Mouse (Mus musculus) hindbrain, embryonic 11.5 days (tissue): ENCODE data around the gene Adam33. TPM values are rescaled to one million over a fixed set of nuclear protein-coding genes. Genes with fewer than 3 reads are reported as not detected.

Experiments
- ATAC-seq: fragments of 200-750 bp; cut with Nextera tagmentation; 2 replicates; pipeline ENCODE4 v1.8.0; 2017; ENCODE audit warnings: mild to moderate bottlenecking, moderate TSS enrichment, moderate library complexity; ENCODE audit not compliant: low FRiP score
- DNase-seq: peaks from one replicate; pipeline ENCODE4 v3.0.0-alpha.2; 2015; ENCODE audit warnings: low spot score
- H3K27ac ChIP-seq: fragments of 300-500 bp; sonication (generic); 2 replicates; pipeline ENCODE4 v1.5.1; 2014; ENCODE audit warnings: mild to moderate bottlenecking, low read depth, low read length
- H3K27me3 ChIP-seq: fragments of 300-500 bp; sonication (generic); 2 replicates; pipeline ENCODE4 v1.6.1; 2014; ENCODE audit warnings: mild to moderate bottlenecking, low read length, moderate library complexity, mixed read lengths; ENCODE audit not compliant: control insufficient read depth, insufficient read depth
- H3K36me3 ChIP-seq: fragments of 300-500 bp; sonication (generic); 2 replicates; pipeline ENCODE4 v1.6.1; 2014; ENCODE audit warnings: mild to moderate bottlenecking, low read length, moderate library complexity, mixed read lengths; ENCODE audit not compliant: control insufficient read depth, insufficient read depth
- H3K4me1 ChIP-seq: fragments of 300-500 bp; sonication (generic); replicated peaks from 2 replicates; pipeline ENCODE4 v1.6.1; 2014; ENCODE audit warnings: low read length, mixed read lengths; ENCODE audit not compliant: control insufficient read depth, insufficient read depth
- H3K4me2 ChIP-seq: fragments of 300-500 bp; sonication (generic); replicated peaks from 2 replicates; pipeline ENCODE4 v1.6.1; 2014; ENCODE audit warnings: mild to moderate bottlenecking, low read depth, low read length
- H3K4me3 ChIP-seq: fragments of 300-500 bp; sonication (generic); 2 replicates; pipeline ENCODE4 v1.5.1; 2014; ENCODE audit warnings: low read depth, low read length
- H3K9ac ChIP-seq: fragments of 300-500 bp; sonication (generic); 2 replicates; pipeline ENCODE4 v1.6.1; 2014; ENCODE audit warnings: low read depth, low read length
- H3K9me3 ChIP-seq: fragments of 300-500 bp; sonication (generic); 2 replicates; pipeline ENCODE4 v1.6.1; 2016; ENCODE audit warnings: low read length; ENCODE audit not compliant: control insufficient read depth
- WGBS: fragments of 180-500 bp; shearing (Covaris S2); extraction: QIAGEN DNeasy Blood & Tissue Kit; methylation state at CpG from one replicate; pipeline ENCODE4 v1.1.7; 2014; 5-methylcytosine and 5-hydroxymethylcytosine counted together
- polyA plus RNA-seq: library from polyadenylated mRNA; unstranded; fragments of >200 nt; fragmentation: Nextera tagmentation; extraction: Ambion mirVana; gene quantifications from 2 replicates; pipeline ENCODE4 v1.2.1, GENCODE M21; 2014

Gene Adam33
- polyA plus RNA-seq, 1 experiment from 2014 or later, result 0.66 TPM

DNA sequence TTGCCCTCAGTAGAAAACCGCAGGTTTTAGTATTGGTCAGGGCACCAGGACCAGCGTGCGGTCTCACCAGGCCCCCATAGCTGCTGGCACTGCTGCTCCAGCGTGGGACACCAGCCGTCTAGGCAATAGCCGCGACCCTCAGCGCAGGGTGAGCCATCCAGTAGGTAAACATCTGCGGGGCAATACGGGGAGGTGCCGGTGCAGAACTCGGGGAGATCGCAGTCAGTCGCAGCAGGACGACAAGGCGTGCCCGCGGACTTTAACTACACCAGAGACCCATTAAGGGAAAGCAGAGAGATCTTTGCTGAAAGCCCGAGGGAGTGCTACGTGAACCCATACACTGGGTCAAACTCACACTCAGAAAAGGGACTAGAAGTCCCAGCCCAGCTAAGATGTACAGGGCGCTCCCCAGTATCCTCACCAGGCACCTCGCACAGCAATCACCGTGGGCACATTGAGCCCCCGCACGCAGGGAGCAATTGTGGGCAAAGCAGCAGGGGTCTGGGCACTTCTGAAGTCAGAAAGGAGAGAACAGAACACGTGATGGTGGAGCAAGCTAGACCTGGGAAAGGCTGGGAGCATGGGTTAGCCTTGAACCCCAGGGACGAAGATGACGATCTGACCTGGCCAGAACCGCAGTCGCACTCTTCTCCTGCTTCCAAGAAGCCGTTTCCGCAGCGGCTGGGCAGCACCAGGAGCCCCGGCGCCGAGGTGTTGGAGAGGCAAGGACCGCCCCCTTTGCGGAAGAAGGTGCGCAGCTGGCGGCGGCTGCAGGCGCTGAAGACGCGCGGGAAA lies 9.6 kb downstream of the Adam33 start:
- Histone ChIP-seq H3K9ac (no peak overlapping the region), H3K9me3 (no peaks in the 10 kb centered on the region), H3K4me2 (peak overlapping the region; percentile 43), H3K4me3 (peak overlapping the region; percentile 15), H3K27me3 (peaks cover 45% of the 10 kb centered on the region), H3K27ac (no peak overlapping the region), H3K36me3 (no peaks in the 10 kb centered on the region), H3K4me1 (peaks cover 5% of the 10 kb centered on the region)
- 1% methylated on average over 45 of the region's 45 CpGs for WGBS
- DNase-seq (peak; percentile 25), ATAC-seq (no peak)

DNA sequence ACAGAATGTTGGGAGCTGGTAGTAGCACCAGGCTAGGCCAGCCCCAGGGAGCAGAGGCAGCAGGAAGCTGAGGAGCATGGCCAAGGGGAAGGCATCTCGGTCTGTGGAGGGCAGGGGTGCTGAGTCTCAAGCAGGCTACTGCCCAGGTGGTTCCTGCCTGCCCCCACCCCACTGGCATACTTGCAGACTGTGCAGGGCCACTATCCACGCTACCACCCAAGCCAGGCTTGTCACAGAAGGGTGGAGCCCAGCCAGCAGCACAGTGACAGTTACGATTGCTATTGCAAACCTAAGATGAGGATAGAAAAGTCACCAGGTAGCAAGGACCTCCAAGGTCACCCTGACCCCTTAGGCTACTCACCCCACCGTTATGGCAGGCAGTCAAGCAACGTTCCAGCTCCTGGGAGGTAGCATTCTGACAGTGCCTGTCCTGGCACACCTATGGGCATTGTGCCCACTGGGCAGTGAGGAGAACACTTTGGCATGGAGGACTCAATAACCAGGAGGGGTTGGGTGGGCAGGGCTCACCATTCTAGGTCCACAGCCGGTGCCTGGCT lies 10.7 kb downstream of the Adam33 start:
- DNase-seq, result no peak
- ATAC-seq, result no peak
- Histone ChIP-seq H3K9ac (no peak overlapping the region), H3K4me3 (no peak overlapping the region), H3K36me3 (no peaks in the 10 kb centered on the region), H3K9me3 (no peaks in the 10 kb centered on the region), H3K27me3 (peaks cover 45% of the 10 kb centered on the region), H3K27ac (no peak overlapping the region), H3K4me2 (no peak overlapping the region), H3K4me1 (peaks cover 5% of the 10 kb centered on the region)
- 71% methylated on average over 6 of the region's 6 CpGs for WGBS

DNA sequence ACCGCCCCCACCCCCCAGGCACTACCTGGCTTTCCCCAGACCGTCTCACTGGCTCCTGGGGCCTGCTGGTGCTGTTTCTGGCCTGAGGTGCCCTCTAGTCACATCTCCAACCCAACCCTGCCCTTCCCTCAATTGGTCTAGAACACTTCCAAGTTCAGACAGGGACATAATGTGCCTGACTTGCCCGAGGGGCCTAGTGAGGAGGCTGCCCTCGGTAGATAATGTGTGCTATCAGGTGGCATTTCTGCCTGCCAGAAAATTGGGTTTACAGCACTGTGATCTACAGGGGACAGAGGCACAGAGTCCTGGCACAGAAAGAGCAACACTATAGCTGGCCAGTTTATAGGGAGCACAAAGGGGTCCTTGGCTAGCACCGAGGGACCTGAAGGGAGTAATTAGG lies 11.6 kb downstream of the Adam33 start:
- H3K9me3 ChIP-seq, result no peaks in the 10 kb centered on the region
- no peak overlapping the region for H3K4me2 ChIP-seq
- no peak overlapping the region for H3K4me3 ChIP-seq
- ATAC-seq (no peak), DNase-seq (no peak)
- H3K27me3 ChIP-seq, result peaks cover 45% of the 10 kb centered on the region
- H3K27ac ChIP-seq, result no peak overlapping the region
- H3K36me3 ChIP-seq, result no peaks in the 10 kb centered on the region
- H3K4me1 ChIP-seq, result peaks cover 5% of the 10 kb centered on the region
- no peak overlapping the region for H3K9ac ChIP-seq
- WGBS, result 77% methylated on average over 5 of the region's 5 CpGs

DNA sequence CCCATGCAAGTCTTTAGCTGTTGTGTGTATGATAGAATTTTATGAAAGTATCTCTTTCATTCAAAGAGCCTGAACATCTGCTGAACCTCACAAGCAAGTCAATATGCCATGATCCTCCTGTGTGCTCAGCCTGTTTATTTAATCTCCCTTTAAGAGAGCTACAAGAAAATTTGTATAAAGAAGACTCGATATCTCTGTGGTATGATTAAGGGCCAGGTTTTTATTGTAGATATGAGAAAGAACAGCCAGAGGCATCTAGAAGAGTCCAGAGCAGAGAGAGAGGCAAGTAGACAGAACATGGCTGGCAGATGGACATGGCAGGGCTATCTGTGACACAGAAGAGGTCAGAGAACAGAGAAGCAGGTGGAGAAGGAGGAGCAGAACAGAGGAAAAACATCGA lies 17.6 kb downstream of the Adam33 start:
- Histone ChIP-seq H3K9me3 (no peaks in the 10 kb centered on the region), H3K4me2 (no peak overlapping the region), H3K36me3 (no peaks in the 10 kb centered on the region), H3K4me1 (0 out of 2 replicates have a peak, but pooled peaks cover 3% of the 10 kb centered on the region), H3K9ac (no peak overlapping the region), H3K4me3 (no peak overlapping the region), H3K27me3 (peaks cover 17% of the 10 kb centered on the region), H3K27ac (no peak overlapping the region)
- DNase-seq (no peak), ATAC-seq (no peak)
- WGBS, result 91% methylated on average over 2 of the region's 2 CpGs

DNA sequence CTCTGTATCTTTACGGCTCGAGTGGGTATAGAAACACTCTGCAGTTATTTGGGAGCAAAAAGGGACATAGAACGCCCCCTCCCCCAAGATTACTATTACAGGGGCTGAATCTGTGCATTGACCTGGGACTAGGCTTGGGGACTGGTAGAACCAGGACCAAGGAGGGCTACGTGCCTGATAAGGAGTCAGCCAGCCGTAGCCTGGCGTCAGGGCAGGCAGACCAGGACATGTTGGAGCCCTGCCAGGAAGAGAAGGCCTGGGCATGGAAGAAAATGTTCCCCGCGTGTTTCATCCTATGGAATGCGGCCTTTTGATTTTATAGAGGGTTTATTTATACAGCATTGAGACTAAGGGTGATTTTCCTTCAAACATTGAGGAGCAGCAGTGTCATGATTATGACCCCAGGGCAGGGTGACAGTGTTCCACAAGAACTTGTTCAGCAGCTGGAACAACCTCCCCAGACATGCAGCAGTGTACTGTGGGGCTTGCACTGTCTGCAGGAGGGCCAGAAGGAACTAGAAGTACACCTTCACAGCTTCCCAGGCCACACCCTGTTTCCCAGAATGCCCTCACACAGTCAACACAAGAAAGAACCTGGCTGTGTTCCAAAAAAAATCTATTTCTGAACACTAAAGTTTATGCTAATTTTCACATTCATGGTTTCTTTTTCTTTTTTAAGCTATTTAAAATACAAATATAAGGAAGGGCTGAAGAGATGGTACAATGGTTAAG lies 18.5 kb downstream of the Adam33 start:
- Histone ChIP-seq H3K36me3 (no peaks in the 10 kb centered on the region), H3K9ac (no peak overlapping the region), H3K27ac (no peak overlapping the region), H3K9me3 (no peaks in the 10 kb centered on the region), H3K4me1 (0 out of 2 replicates have a peak, but pooled peaks cover 3% of the 10 kb centered on the region), H3K27me3 (peaks cover 26% of the 10 kb centered on the region), H3K4me2 (no peak overlapping the region), H3K4me3 (no peak overlapping the region)
- DNase-seq, result no peak
- 85% methylated on average over 9 of the region's 9 CpGs for WGBS
- no peak for ATAC-seq

DNA sequence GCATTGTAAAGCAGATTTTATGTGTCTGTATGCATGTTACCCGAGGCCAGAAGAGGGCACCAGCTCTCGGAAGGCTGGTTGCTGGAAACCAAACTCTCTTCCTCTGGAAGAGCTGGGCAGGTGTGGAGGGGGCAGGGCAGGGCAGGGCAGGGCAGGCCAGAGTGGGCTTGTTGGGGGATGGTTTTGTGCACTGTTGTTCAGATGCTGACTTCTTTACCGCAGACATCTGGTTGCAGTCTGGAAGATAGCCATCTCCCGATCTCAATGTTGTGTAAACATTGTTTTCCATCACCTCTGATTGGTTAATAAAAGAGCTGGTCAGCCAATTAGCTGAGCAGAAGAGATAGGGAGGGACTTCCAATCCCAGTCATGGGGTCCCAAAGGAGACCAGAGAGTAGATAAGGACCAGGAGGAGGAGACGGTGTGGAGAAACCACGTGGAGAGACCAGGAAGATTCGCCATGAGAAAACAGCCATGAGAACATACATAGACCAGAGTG lies 19.2 kb downstream of the Adam33 start:
- no peak overlapping the region for H3K4me3 ChIP-seq
- DNase-seq (no peak), ATAC-seq (no peak)
- no peaks in the 10 kb centered on the region for H3K9me3 ChIP-seq
- no peaks in the 10 kb centered on the region for H3K36me3 ChIP-seq
- no peak overlapping the region for H3K27ac ChIP-seq
- 13% methylated on average over 7 of the region's 7 CpGs for WGBS
- H3K9ac ChIP-seq, result no peak overlapping the region
- H3K27me3 ChIP-seq, result peaks cover 32% of the 10 kb centered on the region
- H3K4me2 ChIP-seq, result no peak overlapping the region
- 0 out of 2 replicates have a peak, but pooled peaks cover 3% of the 10 kb centered on the region for H3K4me1 ChIP-seq

DNA sequence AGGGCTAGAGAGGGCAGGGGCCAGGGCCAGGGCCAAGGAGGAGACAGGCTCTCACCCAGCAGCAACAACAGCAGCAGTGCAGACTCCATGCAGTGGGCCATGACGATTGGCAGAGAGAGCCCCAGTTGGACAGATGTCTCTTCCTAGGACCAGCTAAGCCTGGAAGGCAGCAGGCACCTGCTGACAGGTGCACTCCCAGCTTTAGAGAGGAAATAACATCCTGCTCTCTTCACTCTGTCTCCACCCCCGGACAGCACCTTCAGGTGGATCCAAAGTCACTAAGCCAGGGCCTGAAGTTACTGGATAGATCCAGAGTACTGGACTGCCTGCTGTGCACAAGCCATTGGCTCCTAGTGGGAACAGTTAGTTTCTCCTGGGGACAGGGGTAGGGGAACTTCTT lies 20.6 kb downstream of the Adam33 start, which contains the start of gene Gfra4:
Gene Gfra4 (minus strand): TSS at position 101 of the 400 bp plus-strand sequence.
- H3K9ac ChIP-seq, result no peak within 1 kb of the TSS

DNA sequence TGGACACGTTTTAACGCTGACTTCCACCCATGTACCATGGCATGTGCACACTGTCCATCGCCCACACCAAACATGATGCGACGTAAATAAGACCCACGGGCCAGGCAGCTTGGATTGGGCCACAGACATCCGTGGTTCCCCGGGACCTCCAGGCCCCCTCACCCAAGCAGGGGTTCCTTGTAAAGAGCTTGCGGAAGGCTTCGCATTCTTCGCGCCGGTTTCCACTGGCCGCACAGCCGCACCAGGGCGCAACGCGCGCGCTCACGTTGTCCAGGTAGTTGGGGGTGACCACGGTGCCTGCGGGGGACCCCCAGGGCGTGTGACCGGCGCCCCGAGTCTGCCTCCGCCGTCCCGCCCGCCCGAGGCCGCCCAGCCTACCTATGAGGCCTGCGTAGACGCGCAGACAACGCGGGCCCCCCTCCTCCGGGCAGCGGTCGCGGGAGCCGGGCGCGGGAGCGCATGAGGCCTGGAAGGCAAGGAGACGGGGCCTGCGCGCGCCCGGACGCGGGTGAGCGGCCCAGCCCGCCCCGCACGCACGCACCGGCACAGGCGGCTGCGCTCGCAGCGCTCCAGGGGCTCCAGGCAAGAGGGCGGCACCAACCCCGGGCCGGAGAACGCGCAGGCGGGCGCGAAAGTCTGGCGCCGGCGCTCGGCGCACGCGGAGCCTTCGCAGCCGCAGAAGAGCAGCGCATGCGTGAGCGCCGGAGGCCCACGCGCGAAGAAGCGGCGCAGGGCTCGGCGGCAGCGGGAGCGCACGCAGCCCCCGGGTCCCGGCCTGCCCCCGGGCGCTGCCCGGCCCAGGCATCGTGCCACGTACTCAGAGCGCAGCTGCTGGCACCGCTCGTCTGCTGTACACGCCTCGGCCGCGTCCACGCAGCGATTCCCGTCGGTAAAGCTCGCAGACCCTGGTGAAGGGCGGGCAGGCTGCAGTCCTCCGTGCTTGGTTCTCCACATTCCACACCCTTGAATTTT lies 22.5 kb downstream of the Adam33 start:
- 0 out of 2 replicates have a peak, but pooled peaks cover 3% of the 10 kb centered on the region for H3K4me1 ChIP-seq
- H3K4me2 ChIP-seq, result peak overlapping the region; percentile 94
- peak overlapping the region; percentile 40 for H3K9ac ChIP-seq
- peak overlapping the region; percentile 52 for H3K4me3 ChIP-seq
- peak; percentile 54 for DNase-seq
- WGBS, result 3% methylated on average over 113 of the region's 115 CpGs
- no peaks in the 10 kb centered on the region for H3K36me3 ChIP-seq
- no peaks in the 10 kb centered on the region for H3K9me3 ChIP-seq
- peak; percentile 63; the same call in 1 of the 2 replicates for ATAC-seq
- no peak overlapping the region for H3K27ac ChIP-seq
- peaks cover 32% of the 10 kb centered on the region for H3K27me3 ChIP-seq

More for the DNA sequence above, 20.6 kb downstream of the Adam33 start, which contains the start of gene Gfra4:
- no peaks in the 10 kb centered on the region for H3K36me3 ChIP-seq
- H3K27ac ChIP-seq, result no peak within 1 kb of the TSS
- ATAC-seq (no peak), DNase-seq (no peak)
- 0 out of 2 replicates have a peak, but pooled peaks cover 3% of the 10 kb centered on the region for H3K4me1 ChIP-seq
- 75% methylated on average over 2 of the region's 2 CpGs for WGBS
- no peak within 1 kb of the TSS for H3K4me3 ChIP-seq
- no peak within 1 kb of the TSS for H3K4me2 ChIP-seq
- peaks cover 32% of the 10 kb centered on the region for H3K27me3 ChIP-seq
- H3K9me3 ChIP-seq, result no peaks in the 10 kb centered on the region
